Mouse (Mus musculus) c-Kit-positive CD71-positive TER-119-positive erythroid progenitor cells, embryonic 14.5 days (primary cell): ENCODE measurements around the gene Slc17a2.
A peak's percentile ranks its signal among the peaks of the same experiment; 100 is the strongest.

ENCODE experiments used
- DNase-seq: peaks from one replicate; pipeline ENCODE4 v3.0.0-alpha.2; 2013; ENCODE audit warnings: low spot score

Slc17a2 gene

GRCm38 (mm10) chr13:23792520-23792919 is 14.3 kb upstream of the Slc17a2 start:
- peak; percentile 64 for DNase-seq

- no peak for DNase-seq
These were observed 7.4 kb upstream of the Slc17a2 start for GRCm38 (mm10) chr13:23799405-23799804.

- no peak for DNase-seq
These were observed 2.3 kb upstream of the Slc17a2 start for GRCm38 (mm10) chr13:23804532-23804931.

GRCm38 (mm10) chr13:23816148-23816547 is 9.4 kb downstream of the Slc17a2 start:
- no peak for DNase-seq

GRCm38 (mm10) chr13:23820179-23820940 is 13.6 kb downstream of the Slc17a2 start:
- DNase-seq: no peak

- DNase-seq: no peak
These were observed 15.4 kb downstream of the Slc17a2 start for GRCm38 (mm10) chr13:23822213-23822612.

GRCm38 (mm10) chr13:23826606-23827005 is 19.8 kb downstream of the Slc17a2 start:
- DNase-seq: no peak

GRCm38 (mm10) chr13:23833053-23833452 is 26.3 kb downstream of the Slc17a2 start:
- DNase-seq: peak; percentile 14

- no peak for DNase-seq
These were observed 28.0 kb downstream of the Slc17a2 start for GRCm38 (mm10) chr13:23834836-23835235.

- no peak for DNase-seq
These were observed 29.8 kb downstream of the Slc17a2 start for GRCm38 (mm10) chr13:23836630-23837029.

- no peak for DNase-seq
These were observed 32.5 kb downstream of the Slc17a2 start, which contains the start of gene Slc17a3 for GRCm38 (mm10) chr13:23839308-23839707. Slc17a3 (plus strand) TSS chr13:23839434.

- DNase-seq: no peak
These were observed 39.1 kb downstream of the Slc17a2 start for GRCm38 (mm10) chr13:23845851-23846250.

- DNase-seq: no peak
These were observed 42.5 kb downstream of the Slc17a2 start for GRCm38 (mm10) chr13:23849299-23849698.

GRCm38 (mm10) chr13:23856401-23856800 is 49.6 kb downstream of the Slc17a2 start:
- no peak for DNase-seq

- DNase-seq: no peak
These were observed 55.0 kb downstream of the Slc17a2 start for GRCm38 (mm10) chr13:23861815-23862214.

GRCm38 (mm10) chr13:23864711-23865110 is 57.9 kb downstream of the Slc17a2 start:
- no peak for DNase-seq

GRCm38 (mm10) chr13:23866086-23866710 is 59.4 kb downstream of the Slc17a2 start:
- no peak for DNase-seq

- no peak for DNase-seq
These were observed 60.2 kb downstream of the Slc17a2 start for GRCm38 (mm10) chr13:23867000-23867399.

- DNase-seq: no peak
These were observed 60.6 kb downstream of the Slc17a2 start, which contains the start of gene Slc17a1 for GRCm38 (mm10) chr13:23867405-23867804. Slc17a1 (plus strand) TSS chr13:23867750.

- DNase-seq: no peak
These were observed 62.2 kb downstream of the Slc17a2 start for GRCm38 (mm10) chr13:23868790-23869533.

- DNase-seq: no peak
These were observed 63.2 kb downstream of the Slc17a2 start for GRCm38 (mm10) chr13:23869996-23870395.

- DNase-seq: no peak
These were observed 66.3 kb downstream of the Slc17a2 start for GRCm38 (mm10) chr13:23873141-23873540.
